Comparison of ENCODE assay signal across 14 mouse cellular contexts in genomic region chr1:155790111-155790974, GRCm38 (mm10). TPM values are rescaled to one million over a fixed set of nuclear protein-coding genes. Genes with fewer than 3 reads are reported as not detected.
A peak's percentile ranks its signal among the peaks of the same experiment; 100 is the strongest.
DNase-seq lines count a peak whose midpoint lies in the region; ATAC-seq lines count a peak whose summit lies in the region.
"Had no signal": no experiment of that assay in that cellular context is flagged by ENCODE, and none has a peak within 500 bp of the region (broad histone marks: within the 10 kb centered on the region; RNA-seq: fewer than 3 reads in every experiment).

No protein-coding gene starts in this region.

- peaks cover 20% of the 10 kb centered on the region for H3K4me1 ChIP-seq in hindbrain, embryonic 12.5 days
- peaks cover 17% of the 10 kb centered on the region for H3K4me1 ChIP-seq in neural tube, embryonic 13.5 days (replicated peaks)

- no peak overlapping the region for H3K4me2 ChIP-seq in hindbrain, embryonic 12.5 days (replicated peaks)
- H3K4me2 ChIP-seq in neural tube, embryonic 13.5 days = no peak overlapping the region

- peaks cover 38% of the 10 kb centered on the region for H3K36me3 ChIP-seq in hindbrain, embryonic 12.5 days
- H3K36me3 ChIP-seq in neural tube, embryonic 13.5 days = peaks cover 54% of the 10 kb centered on the region

- 0 out of 2 replicates have a peak, but pooled peaks cover 8% of the 10 kb centered on the region for H3K9me3 ChIP-seq in hindbrain, embryonic 12.5 days (replicated peaks)
- H3K9me3 ChIP-seq in neural tube, embryonic 13.5 days = no peaks in the 10 kb centered on the region

- H3K27ac ChIP-seq in hindbrain, embryonic 12.5 days = peak overlapping the region; percentile 89
- H3K27ac ChIP-seq in neural tube, embryonic 13.5 days (replicated peaks) = peak overlapping the region; percentile 90
- H3K27ac ChIP-seq: heart, adult 2 months had no signal

- H3K27me3 ChIP-seq in hindbrain, embryonic 12.5 days = peaks cover 3% of the 10 kb centered on the region; the same call in 1 of the 2 replicates
- peaks cover 3% of the 10 kb centered on the region; the same call in 1 of the 2 replicates for H3K27me3 ChIP-seq in neural tube, embryonic 13.5 days
- H3K27me3 ChIP-seq: CH12.LX had no signal

- peak; percentile 29 to 36 for DNase-seq in layer of hippocampus, postnatal 10 days (ENCODE audit: low spot score in 2 of 2)
- no peak for DNase-seq in layer of hippocampus, adult 8-10 months (ENCODE audit: low spot score in 2 of 2)
- peak; percentile 62 to 69 for DNase-seq in cerebellum, postnatal 25 days
- DNase-seq in right cerebral cortex, postnatal 4 days = no peak
- DNase-seq in urinary bladder, postnatal 4 days (ENCODE audit: low spot score in 2 of 2) = no peak
- DNase-seq in left cerebral cortex, adult 11 months (ENCODE audit: low spot score) = no peak
- DNase-seq: heart, adult 2 months; thymus, postnatal 14 days had no signal

- no peak overlapping the region for H3K9ac ChIP-seq in hindbrain, embryonic 12.5 days
- 0 out of 2 replicates have a peak overlapping the region, but pooled peaks have one; percentile 38 for H3K9ac ChIP-seq in neural tube, embryonic 13.5 days

- peak; percentile 91 for ATAC-seq in hindbrain, embryonic 12.5 days (ENCODE audit: low FRiP score)
- peak; percentile 80 for ATAC-seq in neural tube, embryonic 13.5 days (ENCODE audit: low read depth)

- H3K4me3 ChIP-seq in hindbrain, embryonic 12.5 days = no peak overlapping the region
- H3K4me3 ChIP-seq in neural tube, embryonic 13.5 days = no peak overlapping the region
- H3K4me3 ChIP-seq: heart, adult 2 months had no signal

- WGBS in hindbrain, embryonic 12.5 days = 36% methylated on average over 16 of the region's 16 CpGs
- 36% methylated on average over 16 of the region's 16 CpGs for WGBS in neural tube, embryonic 13.5 days

RNA-seq across cellular contexts. Expression of gene Qsox1, which starts 22.3 kb away (rescaled TPM):
- total RNA-seq in layer of hippocampus, postnatal 10 days (2021) = 10 to 100 TPM; 33.0 to 42.3 TPM
- total RNA-seq in layer of hippocampus, adult 8-10 months (2022) = 10 to 100 TPM; 34.1 to 39.3 (median 36.6) TPM
- 26.6 and 27.6 TPM in 2 replicates for polyA plus RNA-seq in hindbrain, embryonic 12.5 days (2016; fragmentation: Nextera tagmentation; extraction: Ambion mirVana)
- 16.7 and 19.4 TPM in 2 replicates for polyA plus RNA-seq in neural tube, embryonic 13.5 days (2015; fragmentation: Nextera tagmentation; extraction: Ambion mirVana)

RNA-seq across cellular contexts. Expression of gene Lhx4, which starts 38.9 kb away (rescaled TPM):
- not detected for total RNA-seq in layer of hippocampus, postnatal 10 days (2021)
- under 1 TPM in 1 of 4 experiments, not detected in 3; 0.05 TPM for total RNA-seq in layer of hippocampus, adult 8-10 months (2022)
- polyA plus RNA-seq in hindbrain, embryonic 12.5 days (2016; fragmentation: Nextera tagmentation; extraction: Ambion mirVana) = 8.6 and 9.7 TPM in 2 replicates
- 5.5 and 7.5 TPM in 2 replicates for polyA plus RNA-seq in neural tube, embryonic 13.5 days (2015; fragmentation: Nextera tagmentation; extraction: Ambion mirVana)
- total RNA-seq: CH12.LX; heart, adult 2 months had no signal
- polyA plus RNA-seq: heart, adult 2 months; kidney, embryonic 16.5 days; limb, embryonic 14.5 days; small intestine, adult 2 months had no signal

Comparison
In these comparisons a context has a peak if more than half of its experiments do, and no peak if none do; other contexts are left out.
1. DNase-seq: peak in layer of hippocampus, postnatal 10 days (2 of 2) and cerebellum, postnatal 25 days (2 of 2); none in layer of hippocampus, adult 8-10 months (0 of 2), right cerebral cortex, postnatal 4 days (single experiment), urinary bladder, postnatal 4 days (0 of 2) and left cerebral cortex, adult 11 months (single experiment).